Mouse (Mus musculus) midbrain, embryonic 15.5 days (tissue): Measurements from ENCODE around the gene Myo7a. TPM values are rescaled to one million over a fixed set of nuclear protein-coding genes. Genes with fewer than 3 reads are reported as not detected.

ENCODE experiments used
- ATAC-seq: fragments of 200-750 bp; cut with Nextera tagmentation; replicated peaks from 2 replicates; pipeline ENCODE4 v1.8.0; 2017; ENCODE audit warnings: moderate TSS enrichment
- H3K27ac ChIP-seq: fragments of 300-500 bp; sonication (generic); 2 replicates; pipeline ENCODE4 v1.5.1; 2015; ENCODE audit warnings: mild to moderate bottlenecking, inconsistent platforms
- H3K27me3 ChIP-seq: fragments of 300-500 bp; sonication (generic); replicated peaks from 2 replicates; pipeline ENCODE4 v1.6.1; 2015; ENCODE audit warnings: inconsistent platforms
- H3K36me3 ChIP-seq: fragments of 300-500 bp; sonication (generic); replicated peaks from 2 replicates; pipeline ENCODE4 v1.6.1; 2015; ENCODE audit warnings: inconsistent platforms
- H3K4me1 ChIP-seq: fragments of 300-500 bp; sonication (generic); 2 replicates; pipeline ENCODE4 v1.6.1; 2015; ENCODE audit warnings: inconsistent platforms
- H3K4me2 ChIP-seq: fragments of 300-500 bp; sonication (generic); 2 replicates; pipeline ENCODE4 v1.6.1; 2015; ENCODE audit warnings: inconsistent platforms, mild to moderate bottlenecking, moderate library complexity
- H3K4me3 ChIP-seq: fragments of 300-500 bp; sonication (generic); 2 replicates; pipeline ENCODE4 v1.5.1; 2015; ENCODE audit warnings: mild to moderate bottlenecking, inconsistent platforms
- H3K9ac ChIP-seq: fragments of 300-500 bp; sonication (generic); 2 replicates; pipeline ENCODE4 v1.6.1; 2015; ENCODE audit warnings: mild to moderate bottlenecking, inconsistent platforms
- H3K9me3 ChIP-seq: fragments of 300-500 bp; sonication (generic); 2 replicates; pipeline ENCODE4 v1.6.1; 2016; ENCODE audit warnings: inconsistent platforms
- WGBS: fragments of 180-500 bp; shearing (Covaris S2); methylation state at CpG from one replicate; pipeline ENCODE4 v1.1.7; 2015; ENCODE audit warnings: mixed read lengths; 5-methylcytosine and 5-hydroxymethylcytosine counted together
- polyA plus RNA-seq: library from polyadenylated mRNA; unstranded; fragments of >200 nt; fragmentation: Nextera tagmentation; extraction: Ambion mirVana; gene quantifications from 2 replicates; pipeline ENCODE4 v1.2.1, GENCODE M21; 2015

Gene Myo7a
- polyA plus RNA-seq, 1 experiment from 2014 or later: 23.8 TPM

DNA sequence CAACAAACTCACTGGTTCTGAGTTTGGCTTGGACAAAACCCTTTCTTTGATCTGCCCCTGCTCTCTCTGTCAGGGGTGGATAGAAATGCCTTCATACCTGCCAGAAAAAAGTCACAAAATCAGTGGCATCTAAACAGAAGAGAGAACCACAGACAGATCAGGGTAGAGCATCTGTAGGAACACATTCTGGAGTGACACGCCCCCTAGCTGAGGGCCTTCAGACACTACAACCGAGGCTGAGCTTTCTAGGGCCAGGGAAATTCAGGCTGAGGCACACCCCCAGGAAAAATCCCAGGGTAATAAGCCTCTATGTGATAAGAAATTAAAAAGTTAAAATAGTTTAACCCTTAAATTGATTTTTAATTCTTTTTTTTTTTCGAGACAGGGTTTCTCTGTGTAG, 34.0 kb upstream of the Myo7a start:
- Histone ChIP-seq H3K4me2 (no peak overlapping the region), H3K27me3 (no peaks in the 10 kb centered on the region), H3K4me3 (no peak overlapping the region), H3K27ac (no peak overlapping the region), H3K9me3 (no peaks in the 10 kb centered on the region), H3K4me1 (peaks cover 25% of the 10 kb centered on the region), H3K36me3 (no peaks in the 10 kb centered on the region), H3K9ac (no peak overlapping the region)
- 27% methylated on average over 3 of the region's 3 CpGs for whole genome bisulfite sequencing
- no peak for ATAC-seq

GRCm38 (mm10) chr7:98152400-98152799, 33.1 kb upstream of the Myo7a start:
- Histone ChIP-seq H3K27ac (no peak overlapping the region), H3K9ac (no peak overlapping the region), H3K36me3 (no peaks in the 10 kb centered on the region), H3K4me1 (peaks cover 24% of the 10 kb centered on the region), H3K9me3 (no peaks in the 10 kb centered on the region), H3K4me3 (no peak overlapping the region), H3K27me3 (no peaks in the 10 kb centered on the region), H3K4me2 (no peak overlapping the region)
- ATAC-seq: no peak
- WGBS: 73% methylated on average over 8 of the region's 8 CpGs

DNA sequence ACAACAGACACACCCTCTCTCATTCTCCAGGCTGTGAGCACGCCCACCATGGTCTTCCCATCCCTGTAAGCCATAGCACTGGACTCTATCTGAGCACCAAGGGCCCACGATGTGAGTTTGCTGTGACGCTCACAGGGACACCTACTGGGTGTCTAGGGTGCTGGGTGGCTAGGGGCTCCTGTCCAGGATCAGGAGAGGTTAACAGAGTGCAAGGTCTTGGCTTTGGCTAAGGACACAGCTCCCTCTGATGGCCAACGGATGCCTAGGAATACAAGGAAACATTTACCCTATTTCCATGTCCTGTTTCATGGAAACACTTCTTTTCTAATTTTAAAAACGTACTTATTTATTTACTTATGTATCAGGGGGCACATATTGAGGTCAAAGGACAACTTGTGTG, 31.2 kb upstream of the Myo7a start:
- H3K4me1 ChIP-seq: peaks cover 13% of the 10 kb centered on the region
- no peaks in the 10 kb centered on the region for H3K9me3 ChIP-seq
- H3K36me3 ChIP-seq: no peaks in the 10 kb centered on the region
- H3K27me3 ChIP-seq: no peaks in the 10 kb centered on the region
- H3K4me2 ChIP-seq: no peak overlapping the region
- 45% methylated on average over 5 of the region's 5 CpGs for WGBS
- H3K27ac ChIP-seq: no peak overlapping the region
- no peak for ATAC-seq
- no peak overlapping the region for H3K4me3 ChIP-seq
- H3K9ac ChIP-seq: no peak overlapping the region

- no peak overlapping the region for H3K4me3 ChIP-seq
- no peaks in the 10 kb centered on the region for H3K27me3 ChIP-seq
- H3K9ac ChIP-seq: no peak overlapping the region
- no peak overlapping the region for H3K27ac ChIP-seq
- peaks cover 13% of the 10 kb centered on the region for H3K4me1 ChIP-seq
- no peak overlapping the region for H3K4me2 ChIP-seq
- H3K9me3 ChIP-seq: no peaks in the 10 kb centered on the region
- ATAC-seq: peak; percentile 9; the same call in 1 of the 2 replicates
- no peaks in the 10 kb centered on the region for H3K36me3 ChIP-seq
- 15% methylated on average over 3 of the region's 3 CpGs for WGBS
Measured at GRCm38 (mm10) chr7:98149802-98150201, 30.5 kb upstream of the Myo7a start.

GRCm38 (mm10) chr7:98148721-98149407, 29.5 kb upstream of the Myo7a start:
- Histone ChIP-seq H3K4me2 (no peak overlapping the region), H3K9ac (no peak overlapping the region), H3K36me3 (no peaks in the 10 kb centered on the region), H3K4me1 (peaks cover 13% of the 10 kb centered on the region), H3K27me3 (no peaks in the 10 kb centered on the region), H3K27ac (no peak overlapping the region), H3K9me3 (no peaks in the 10 kb centered on the region), H3K4me3 (no peak overlapping the region)
- ATAC-seq: no peak
- 76% methylated on average over 10 of the region's 10 CpGs for WGBS

DNA sequence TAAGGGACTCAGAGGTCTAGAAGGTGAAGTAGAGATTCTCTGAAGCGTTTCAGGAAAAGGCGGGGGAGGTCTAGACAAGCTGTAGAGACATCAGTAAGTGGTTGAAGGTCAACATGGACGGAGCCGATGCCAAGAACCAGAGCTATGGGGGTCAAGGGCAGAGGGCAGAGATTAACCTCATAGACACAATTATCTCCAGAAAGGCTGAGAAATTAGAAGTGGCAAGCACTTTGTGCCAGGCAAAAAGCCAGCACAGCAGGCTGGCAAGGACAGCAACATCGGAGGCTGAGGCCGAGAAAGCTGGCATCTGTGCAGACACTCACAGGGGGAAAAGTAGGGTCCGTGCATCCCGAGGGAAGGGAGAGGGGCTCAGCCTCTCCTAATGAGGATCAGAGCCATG, 28.4 kb upstream of the Myo7a start:
- WGBS: 53% methylated on average over 8 of the region's 8 CpGs
- no peak for ATAC-seq
- H3K36me3 ChIP-seq: no peaks in the 10 kb centered on the region

GRCm38 (mm10) chr7:98146447-98146845, 27.1 kb upstream of the Myo7a start:
- H3K4me3 ChIP-seq: no peak overlapping the region
- no peaks in the 10 kb centered on the region for H3K36me3 ChIP-seq
- WGBS: 85% methylated on average over 8 of the region's 8 CpGs
- H3K4me2 ChIP-seq: no peak overlapping the region
- H3K9me3 ChIP-seq: no peaks in the 10 kb centered on the region
- H3K9ac ChIP-seq: no peak overlapping the region
- no peak overlapping the region for H3K27ac ChIP-seq
- no peak for ATAC-seq
- H3K4me1 ChIP-seq: peaks cover 13% of the 10 kb centered on the region
- H3K27me3 ChIP-seq: no peaks in the 10 kb centered on the region

More for the DNA sequence above, 28.4 kb upstream of the Myo7a start:
- Histone ChIP-seq H3K9ac (no peak overlapping the region), H3K4me1 (peaks cover 13% of the 10 kb centered on the region), H3K4me2 (no peak overlapping the region), H3K27ac (0 out of 2 replicates have a peak overlapping the region, but pooled peaks have one; percentile 8), H3K27me3 (no peaks in the 10 kb centered on the region), H3K9me3 (no peaks in the 10 kb centered on the region), H3K4me3 (no peak overlapping the region)

GRCm38 (mm10) chr7:98145842-98146446, 26.6 kb upstream of the Myo7a start:
- H3K27me3 ChIP-seq: no peaks in the 10 kb centered on the region
- 81% methylated on average over 11 of the region's 12 CpGs for WGBS
- H3K4me2 ChIP-seq: no peak overlapping the region
- H3K27ac ChIP-seq: no peak overlapping the region
- no peak overlapping the region for H3K9ac ChIP-seq
- ATAC-seq: no peak
- H3K4me1 ChIP-seq: peaks cover 13% of the 10 kb centered on the region
- no peaks in the 10 kb centered on the region for H3K9me3 ChIP-seq
- H3K4me3 ChIP-seq: no peak overlapping the region
- no peaks in the 10 kb centered on the region for H3K36me3 ChIP-seq

- ATAC-seq: no peak
- H3K27ac ChIP-seq: no peak within 1 kb of the TSS
- H3K27me3 ChIP-seq: no peaks in the 10 kb centered on the region
- H3K4me3 ChIP-seq: no peak within 1 kb of the TSS
- peaks cover 13% of the 10 kb centered on the region for H3K4me1 ChIP-seq
- 93% methylated on average over 5 of the region's 5 CpGs for WGBS
- no peaks in the 10 kb centered on the region for H3K36me3 ChIP-seq
- no peaks in the 10 kb centered on the region for H3K9me3 ChIP-seq
- H3K4me2 ChIP-seq: no peak within 1 kb of the TSS
- H3K9ac ChIP-seq: no peak within 1 kb of the TSS
Measured at GRCm38 (mm10) chr7:98145402-98145801, 26.1 kb upstream of the Myo7a start, which contains the start of gene Omp. Gene Omp (minus strand): TSS chr7:98145502.

DNA sequence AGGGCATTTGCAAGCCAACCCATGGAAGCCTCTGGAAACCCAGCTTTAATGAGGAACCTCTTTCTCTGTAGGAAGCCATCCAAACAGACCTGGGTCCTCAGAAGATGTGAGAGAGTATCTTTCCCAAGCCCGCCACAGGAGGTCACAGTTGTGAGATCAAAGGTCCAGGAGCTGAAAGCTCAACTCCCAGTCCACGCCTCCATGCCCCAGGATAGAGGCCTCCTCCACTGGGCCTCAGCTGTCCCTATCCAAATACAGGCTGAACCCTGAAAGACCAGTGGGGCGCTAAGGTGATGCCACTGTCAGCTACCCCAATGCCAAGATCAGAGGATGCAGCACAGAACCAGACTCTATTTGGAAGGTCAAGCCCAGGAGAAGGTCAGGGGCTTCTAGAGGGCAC, 23.3 kb upstream of the Myo7a start:
- no peak overlapping the region for H3K9ac ChIP-seq
- ATAC-seq: no peak
- no peak overlapping the region for H3K4me2 ChIP-seq
- H3K4me3 ChIP-seq: no peak overlapping the region
- no peaks in the 10 kb centered on the region for H3K36me3 ChIP-seq
- H3K9me3 ChIP-seq: no peaks in the 10 kb centered on the region
- H3K27ac ChIP-seq: no peak overlapping the region
- peaks cover 7% of the 10 kb centered on the region; the same call in 1 of the 2 replicates for H3K4me1 ChIP-seq
- no peaks in the 10 kb centered on the region for H3K27me3 ChIP-seq
- 57% methylated on average over 3 of the region's 3 CpGs for WGBS

DNA sequence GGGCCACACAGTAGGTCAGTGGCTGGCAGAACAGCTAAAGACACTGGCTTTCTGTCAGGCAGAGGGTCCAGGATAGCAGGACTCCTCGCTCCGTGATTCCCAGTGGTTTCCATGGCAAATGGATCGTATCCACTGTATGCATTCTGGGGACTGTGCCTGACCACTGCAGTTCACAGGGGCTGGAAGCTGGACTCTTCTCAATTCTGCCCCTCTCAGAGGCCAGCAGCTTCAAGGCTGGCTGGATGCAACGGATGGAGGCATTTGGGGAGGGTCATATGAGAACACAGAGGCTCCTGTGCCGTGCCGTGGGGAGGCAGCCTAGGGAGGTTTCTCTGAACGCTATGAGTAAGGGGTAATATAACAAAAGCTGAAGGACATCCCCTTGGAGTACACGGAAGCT, 22.9 kb upstream of the Myo7a start:
- WGBS: 32% methylated on average over 8 of the region's 8 CpGs
- Histone ChIP-seq H3K27ac (no peak overlapping the region), H3K4me3 (no peak overlapping the region), H3K9ac (no peak overlapping the region), H3K9me3 (no peaks in the 10 kb centered on the region), H3K4me2 (no peak overlapping the region), H3K36me3 (no peaks in the 10 kb centered on the region), H3K4me1 (peaks cover 9% of the 10 kb centered on the region; the same call in 1 of the 2 replicates), H3K27me3 (no peaks in the 10 kb centered on the region)
- 0 out of 2 replicates have a peak, but pooled peaks have one; percentile 10 for ATAC-seq

DNA sequence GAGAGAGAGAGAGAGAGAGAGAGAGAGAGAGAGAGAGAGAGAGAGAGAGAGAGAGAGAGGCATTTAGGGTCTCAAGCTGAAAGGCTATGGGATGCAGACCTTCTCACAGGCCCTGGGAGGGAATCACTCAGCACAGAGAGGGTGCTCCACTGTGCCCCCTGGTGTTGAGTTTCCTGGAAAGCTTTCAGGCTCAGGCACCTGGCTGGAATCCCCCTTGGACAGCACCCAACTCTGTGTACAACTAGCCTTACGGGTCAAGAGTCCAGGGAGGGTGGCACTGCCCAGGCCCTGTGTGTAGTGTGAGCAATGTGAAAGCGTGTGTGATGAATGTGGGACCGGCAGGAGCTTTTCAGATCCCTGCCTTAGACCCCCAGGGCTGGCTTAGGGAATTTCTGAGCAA, 21.9 kb upstream of the Myo7a start:
- Histone ChIP-seq H3K27ac (no peak overlapping the region), H3K27me3 (no peaks in the 10 kb centered on the region), H3K4me2 (no peak overlapping the region), H3K4me1 (peaks cover 9% of the 10 kb centered on the region; the same call in 1 of the 2 replicates), H3K4me3 (no peak overlapping the region), H3K9ac (no peak overlapping the region), H3K36me3 (no peaks in the 10 kb centered on the region), H3K9me3 (no peaks in the 10 kb centered on the region)
- WGBS: 67% methylated on average over 3 of the region's 3 CpGs
- no peak for ATAC-seq

DNA sequence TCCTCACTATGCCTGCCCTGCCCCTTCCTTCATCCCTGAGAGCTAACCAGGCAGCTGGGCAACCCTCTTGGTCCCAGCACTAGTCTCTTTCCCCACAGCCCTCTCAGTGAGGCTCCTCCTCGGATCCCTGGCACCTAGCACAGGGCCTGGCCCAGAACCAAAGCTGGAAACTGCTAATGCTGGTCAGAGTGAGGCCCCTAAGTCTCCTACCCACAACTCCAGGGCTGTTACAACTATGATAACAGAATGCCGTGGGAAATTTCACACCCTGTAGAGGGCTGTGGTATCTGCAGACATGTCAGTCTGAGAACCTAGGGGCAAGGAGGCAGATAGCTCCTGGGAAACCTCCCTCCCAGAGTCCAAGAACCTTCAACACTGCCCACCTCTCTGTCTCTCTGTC, 21.3 kb upstream of the Myo7a start:
- Histone ChIP-seq H3K4me3 (no peak overlapping the region), H3K9me3 (no peaks in the 10 kb centered on the region), H3K36me3 (no peaks in the 10 kb centered on the region), H3K27me3 (no peaks in the 10 kb centered on the region), H3K27ac (no peak overlapping the region), H3K4me2 (no peak overlapping the region), H3K4me1 (peaks cover 9% of the 10 kb centered on the region; the same call in 1 of the 2 replicates), H3K9ac (no peak overlapping the region)
- 39% methylated on average over 2 of the region's 2 CpGs for WGBS
- ATAC-seq: no peak
